Mouse (Mus musculus) ES-Bruce4 (cell line): ENCODE results near the gene Gne.

Source experiments
- CTCF ChIP-seq: IDR thresholded peaks from one replicate; pipeline ENCODE4 v1.8.1; 2011; ENCODE audit warnings: low read depth, low read length
- POLR2A ChIP-seq: IDR thresholded peaks from one replicate; pipeline ENCODE4 v1.8.1; 2011; ENCODE audit warnings: low read length; ENCODE audit not compliant: insufficient read depth

DNA sequence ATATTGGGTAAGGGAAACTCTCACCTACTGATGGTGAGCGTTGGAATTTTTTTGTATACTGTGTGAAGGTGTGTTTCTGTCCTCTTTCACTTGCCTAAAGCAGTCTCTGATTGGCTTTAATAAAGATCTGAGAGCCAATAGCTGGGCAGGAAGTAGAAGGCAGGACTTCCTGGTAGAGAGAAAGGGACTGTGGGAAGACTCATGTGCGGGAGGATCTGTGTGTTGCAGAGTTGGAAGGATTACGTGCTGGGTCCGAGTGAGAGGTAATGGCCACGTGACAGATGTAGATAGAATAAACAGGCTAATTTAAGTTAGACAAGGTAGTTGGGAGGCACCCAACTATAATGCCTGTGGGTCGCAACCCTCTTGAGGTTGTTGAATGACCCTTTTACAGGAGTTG lies 80.4 kb downstream of the Gne start:
- no peak for TF ChIP-seq CTCF
- peak; percentile 37 for TF ChIP-seq POLR2A
